Mouse (Mus musculus) thymus, postnatal 4 days (tissue): ENCODE results near the gene Trabd2b.

Source experiments
- DNase-seq: peaks from one replicate; pipeline ENCODE4 v3.0.0; 2021

Trabd2b gene

GRCm38 (mm10) chr4:114500317-114500716 is 93.8 kb downstream of the Trabd2b start:
- no peak for DNase-seq

GRCm38 (mm10) chr4:114501048-114501447 is 94.5 kb downstream of the Trabd2b start:
- no peak for DNase-seq

GRCm38 (mm10) chr4:114501611-114502010 is 95.1 kb downstream of the Trabd2b start:
- no peak for DNase-seq

- DNase-seq, result no peak
Observed at GRCm38 (mm10) chr4:114504227-114505041, 97.9 kb downstream of the Trabd2b start.

- no peak for DNase-seq
Observed at GRCm38 (mm10) chr4:114509601-114510000, 103.1 kb downstream of the Trabd2b start.

GRCm38 (mm10) chr4:114511649-114512048 is 105.1 kb downstream of the Trabd2b start:
- no peak for DNase-seq

- DNase-seq, result no peak
Observed at GRCm38 (mm10) chr4:114513149-114513548, 106.6 kb downstream of the Trabd2b start.

- DNase-seq, result no peak
Observed at GRCm38 (mm10) chr4:114515330-114515771, 108.8 kb downstream of the Trabd2b start.

GRCm38 (mm10) chr4:114516651-114517050 is 110.1 kb downstream of the Trabd2b start:
- DNase-seq, result no peak

GRCm38 (mm10) chr4:114518061-114518460 is 111.5 kb downstream of the Trabd2b start:
- no peak for DNase-seq

- no peak for DNase-seq
Observed at GRCm38 (mm10) chr4:114518571-114518970, 112.0 kb downstream of the Trabd2b start.

- DNase-seq, result no peak
Observed at GRCm38 (mm10) chr4:114519321-114519720, 112.8 kb downstream of the Trabd2b start.

GRCm38 (mm10) chr4:114519966-114520365 is 113.4 kb downstream of the Trabd2b start:
- DNase-seq, result no peak

GRCm38 (mm10) chr4:114523335-114524188 is 117.0 kb downstream of the Trabd2b start:
- no peak for DNase-seq

- DNase-seq, result no peak
Observed at GRCm38 (mm10) chr4:114531591-114531990, 125.1 kb downstream of the Trabd2b start.

GRCm38 (mm10) chr4:114533894-114534754 is 127.6 kb downstream of the Trabd2b start:
- no peak for DNase-seq

- DNase-seq, result no peak
Observed at GRCm38 (mm10) chr4:114537376-114537974, 131.0 kb downstream of the Trabd2b start.

- no peak for DNase-seq
Observed at GRCm38 (mm10) chr4:114540031-114540430, 133.5 kb downstream of the Trabd2b start.

GRCm38 (mm10) chr4:114541221-114541620 is 134.7 kb downstream of the Trabd2b start:
- DNase-seq, result no peak

- DNase-seq, result no peak
Observed at GRCm38 (mm10) chr4:114542136-114542535, 135.6 kb downstream of the Trabd2b start.

- DNase-seq, result no peak
Observed at GRCm38 (mm10) chr4:114545481-114546200, 139.1 kb downstream of the Trabd2b start.
